Mouse (Mus musculus): ENCODE measurements around the gene Knstrn.

Knstrn gene

DNA sequence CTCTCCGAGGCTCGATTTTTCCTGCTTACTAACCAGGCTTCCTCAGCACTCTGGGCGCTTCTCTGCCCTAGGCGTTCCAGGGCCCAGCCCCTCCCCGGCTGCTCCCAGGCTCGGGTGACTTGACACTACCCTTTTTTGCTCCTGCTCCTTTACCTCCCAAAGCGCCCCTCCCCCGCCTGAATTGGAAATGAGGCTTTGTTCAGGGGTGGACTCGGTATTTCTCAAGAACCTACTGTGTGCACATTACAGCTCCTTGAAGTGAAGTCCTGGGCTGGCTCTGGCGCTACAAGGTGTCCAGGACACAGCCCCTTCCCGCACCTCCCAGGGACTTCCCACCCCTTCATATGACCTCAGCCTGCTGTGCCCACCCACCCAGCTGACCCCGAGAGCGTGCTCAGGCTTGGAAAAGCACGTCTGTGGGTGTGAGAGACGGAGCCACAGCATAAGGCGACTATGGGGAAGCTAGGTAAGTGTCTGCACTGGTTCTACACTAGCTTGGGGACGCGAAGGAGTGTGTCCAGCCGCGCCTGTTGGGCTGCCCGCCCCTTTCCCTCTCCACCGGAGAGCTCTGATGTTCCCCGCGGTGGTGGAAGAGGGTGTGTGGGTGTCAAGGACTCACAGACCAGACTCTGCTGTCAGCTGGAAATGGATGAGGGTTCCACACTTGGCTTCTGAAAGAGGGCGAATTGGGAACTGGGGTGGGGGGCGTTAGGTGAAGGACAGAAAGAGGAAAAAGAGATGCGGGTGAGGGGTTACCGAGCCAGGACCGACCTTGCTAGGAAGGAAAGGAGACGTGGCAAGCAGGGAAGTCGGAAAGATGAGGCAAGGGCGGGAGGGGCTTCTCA, 86.4 kb downstream of the Knstrn start, which contains the start of gene Bahd1:
Gene Bahd1, plus strand, starts transcription at position 397 of the 845 bp plus-strand sequence.
- DNase-seq (ENCODE audit: extremely low spot score) = peak; percentile 61

DNA sequence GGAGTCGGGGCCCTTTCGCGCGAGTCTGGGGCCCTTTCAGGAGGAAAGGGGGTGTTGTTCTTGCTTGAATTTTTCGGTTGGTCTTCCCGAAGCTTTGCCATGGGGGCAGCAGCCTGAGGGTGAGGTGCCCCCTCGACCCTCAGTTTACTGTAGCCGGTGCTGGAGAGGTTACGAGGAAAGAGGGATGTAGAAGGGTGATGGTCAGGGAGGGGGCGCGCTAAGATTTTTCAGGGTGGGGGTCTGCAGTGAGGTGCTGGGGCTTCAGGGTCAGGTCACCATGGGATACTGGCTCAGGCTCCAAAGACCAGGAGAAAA, 87.0 kb downstream of the Knstrn start:
- no peak for DNase-seq (ENCODE audit: extremely low spot score)

DNA sequence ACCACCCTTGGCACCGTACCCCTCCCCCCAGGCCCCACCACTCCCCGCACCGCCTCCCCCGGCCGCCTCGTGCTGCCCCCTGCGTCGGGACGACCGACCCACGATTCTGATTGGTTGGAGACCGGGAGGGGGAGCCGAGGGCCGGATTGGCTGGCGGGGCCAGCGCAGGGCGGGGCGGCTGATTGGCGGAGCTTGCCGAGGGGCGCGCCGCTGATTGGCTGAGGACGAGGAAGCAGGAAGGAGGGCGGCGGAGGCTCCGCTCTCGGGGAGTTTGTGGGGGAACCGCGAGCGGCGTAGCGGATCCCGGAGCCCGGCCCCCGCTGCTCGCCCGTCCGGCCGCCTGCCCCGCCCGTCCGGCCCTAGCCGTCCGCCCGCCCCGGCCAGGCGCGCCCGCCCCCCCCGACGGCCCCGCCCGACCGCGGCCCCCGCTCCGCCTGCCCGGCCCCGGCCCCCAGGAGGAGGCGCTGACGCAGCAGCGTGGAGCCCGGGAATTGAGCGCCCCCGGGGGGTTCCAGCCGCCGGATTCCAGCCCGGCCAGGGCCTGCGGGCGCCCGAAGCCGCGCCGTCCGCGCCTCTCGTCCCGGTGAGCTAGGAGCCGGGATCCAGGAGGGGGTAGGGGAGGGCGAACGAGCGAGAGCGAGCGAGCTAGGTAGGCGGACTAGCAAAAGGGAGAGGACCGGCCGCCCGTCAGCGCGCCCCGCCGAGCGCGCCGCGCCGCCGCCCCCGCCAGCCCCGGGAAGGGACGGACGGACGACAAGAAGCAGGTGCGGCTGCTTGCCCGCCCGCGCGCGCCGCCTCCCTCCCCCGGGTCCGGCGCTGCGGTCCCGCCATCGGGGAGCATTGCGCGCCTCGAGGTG, 87.6 kb downstream of the Knstrn start:
- DNase-seq (ENCODE audit: extremely low spot score) = peak; percentile 97

DNA sequence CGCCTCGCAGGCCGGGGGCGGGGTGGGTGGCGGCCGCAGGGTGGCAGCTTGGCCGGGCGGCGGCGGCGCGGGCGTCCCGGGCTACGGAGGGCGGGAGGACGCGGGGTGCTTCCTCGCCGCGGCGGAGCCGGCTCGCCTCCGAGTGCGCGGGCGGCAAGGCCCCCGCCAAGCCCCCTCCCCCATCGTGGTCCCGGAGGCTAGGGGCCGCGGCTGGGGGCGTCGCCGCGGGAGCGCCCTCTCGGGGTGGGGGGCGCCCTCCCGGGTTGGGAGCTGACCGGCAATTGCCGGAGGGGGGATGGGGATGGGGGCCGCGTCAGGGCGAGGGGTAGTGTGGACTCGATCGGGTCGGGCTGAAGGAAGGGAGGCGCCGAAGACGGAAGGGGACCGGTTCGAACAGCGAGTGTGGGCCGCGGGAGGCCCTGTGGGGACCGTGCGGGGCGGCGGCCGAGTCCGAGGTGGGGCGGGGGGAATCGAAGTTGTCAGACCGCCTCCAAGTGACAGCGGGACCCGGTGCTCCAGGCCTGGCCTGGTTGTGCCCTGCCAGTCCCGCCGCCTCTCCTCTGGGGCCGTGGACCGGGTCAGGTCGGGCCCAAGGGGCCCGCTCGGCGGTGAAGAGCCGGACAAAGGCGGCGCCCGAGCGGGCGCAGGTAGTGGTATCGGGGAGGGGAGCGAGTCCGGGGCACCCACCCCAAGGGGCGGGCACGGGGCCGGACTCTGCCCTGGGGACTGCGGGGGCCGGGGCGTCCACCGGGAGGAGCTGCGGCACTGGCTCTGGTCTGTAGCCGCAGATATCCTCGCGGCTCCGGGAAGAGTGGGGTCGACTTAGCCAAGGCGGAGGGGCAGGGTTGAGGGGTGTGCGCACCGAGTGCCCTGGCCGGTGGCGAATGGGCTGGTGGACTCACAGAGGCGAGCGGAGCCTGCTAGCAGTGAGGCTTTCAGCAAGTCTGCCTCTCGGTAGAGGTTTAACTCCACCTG, 88.5 kb downstream of the Knstrn start:
- peak; percentile 72 for DNase-seq (ENCODE audit: extremely low spot score)

DNA sequence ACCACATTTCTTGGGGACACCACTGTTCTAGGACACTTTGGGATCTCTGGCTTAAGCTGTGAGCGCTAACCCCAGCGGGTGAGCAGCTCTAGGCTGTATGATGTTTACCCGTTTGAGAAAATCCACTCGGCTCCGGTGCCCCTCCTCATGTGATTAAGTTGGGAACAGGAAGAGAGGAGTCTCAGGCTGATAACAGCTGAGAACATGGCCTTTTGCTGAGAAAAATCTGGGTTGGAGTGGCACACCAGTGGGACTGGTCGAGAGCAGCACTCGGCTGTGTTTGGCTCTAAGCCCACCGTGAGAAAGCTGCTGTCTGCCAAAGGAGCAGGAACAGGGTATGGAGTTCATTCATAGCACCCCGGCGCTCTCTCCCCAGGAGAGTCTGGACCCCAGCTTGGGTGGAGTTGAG, 89.5 kb downstream of the Knstrn start:
- no peak for DNase-seq (ENCODE audit: extremely low spot score)

All from embryo, embryonic 9.5 days (tissue).